Mouse (Mus musculus) forelimb bud, embryonic 11.5 days (tissue): ENCODE measurements at regions not wholly inside any gene's neighbourhood (a gene's known extent, or its start where the extent isn't known, plus 50 kb on each side); places are given as distances from the start of the nearest gene placed in this dataset.

Experiments used
- DNase-seq: peaks from one replicate; pipeline ENCODE4 v3.0.0-alpha.2; 2012; ENCODE audit warnings: low read depth, low spot score

DNA sequence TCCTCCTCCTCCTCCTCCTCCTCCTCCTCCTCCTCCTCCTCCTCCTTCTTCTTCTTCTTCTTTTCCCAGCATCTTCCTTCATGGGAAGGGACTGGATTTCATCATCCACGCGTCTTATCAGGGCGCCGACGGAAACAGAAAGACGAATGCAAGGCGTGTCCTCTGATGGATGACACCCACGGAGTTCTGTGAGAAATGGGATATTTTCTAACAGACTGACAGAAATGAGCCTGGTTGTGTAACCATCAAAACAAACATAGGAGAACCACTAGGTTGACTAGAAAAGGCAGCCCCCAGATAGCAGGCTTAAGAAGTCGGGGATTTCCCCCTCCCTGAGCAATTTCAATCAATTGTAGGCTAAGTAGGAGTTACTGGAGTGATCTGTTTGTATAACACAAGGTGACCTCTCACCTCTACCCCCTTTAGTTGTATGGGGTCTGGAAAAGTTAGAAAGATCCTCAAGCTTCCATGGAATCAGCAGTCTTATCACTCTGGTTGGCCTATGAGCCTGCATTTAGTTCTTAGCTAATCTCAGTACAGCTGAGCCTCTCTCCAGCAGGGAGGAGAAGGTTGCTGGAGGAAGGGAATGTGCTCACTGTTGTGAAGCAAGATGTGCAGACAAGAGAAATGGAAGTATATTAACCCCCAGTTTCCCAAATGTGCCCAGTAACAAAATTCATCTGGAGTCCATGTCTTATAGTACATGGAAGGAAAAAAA is 260.0 kb upstream of the Lyplal1 start:
- DNase-seq, result no peak

DNA sequence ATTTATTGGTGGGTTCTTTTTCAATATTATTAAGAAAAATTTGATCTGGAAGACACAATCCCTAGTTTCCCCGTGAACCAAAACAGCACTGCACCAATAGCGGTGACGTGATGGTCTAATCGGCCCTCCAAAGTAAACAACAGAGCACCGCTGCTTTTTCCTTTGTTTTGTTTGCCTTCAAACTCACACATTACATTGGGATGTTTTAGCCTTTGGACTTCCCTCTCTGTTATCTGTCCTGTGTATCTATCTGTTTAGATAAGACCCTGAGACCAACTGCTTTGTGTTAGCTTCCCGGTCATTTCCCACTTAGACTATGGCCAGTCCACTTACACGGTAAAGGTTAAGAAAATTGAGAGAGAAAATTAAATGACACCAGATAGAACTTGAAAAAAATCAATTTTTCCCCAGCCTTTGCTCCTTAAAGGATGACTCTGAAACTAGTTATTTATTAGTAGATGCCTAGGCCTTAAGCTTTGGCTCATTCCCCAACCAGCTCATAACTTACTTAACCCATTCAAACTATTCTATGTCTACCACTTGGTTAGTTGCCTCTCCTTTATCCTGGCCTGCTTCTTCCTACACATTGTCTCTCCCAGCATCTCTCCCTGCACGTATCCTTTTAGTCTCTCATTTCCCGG is 257.0 kb upstream of the Lyplal1 start:
- DNase-seq, result no peak

DNA sequence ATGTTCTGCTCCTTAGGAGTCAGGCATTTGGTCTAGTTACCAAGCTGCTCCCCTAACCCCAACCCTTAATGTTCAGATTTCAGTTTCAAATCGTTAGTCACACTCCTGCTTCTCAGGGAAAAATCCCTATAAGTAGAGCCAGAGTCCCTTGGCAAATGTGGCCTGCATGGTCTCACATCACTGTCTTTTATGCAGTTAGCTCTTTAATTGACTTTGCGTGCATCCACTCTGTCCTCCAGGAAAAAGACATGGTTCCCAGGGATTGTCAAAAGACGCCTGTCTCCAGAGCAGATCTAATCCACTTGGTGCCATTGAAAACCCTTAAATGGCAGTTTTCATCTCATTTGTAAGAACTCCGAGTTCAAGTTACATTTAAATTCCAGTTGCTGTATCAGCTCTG is 256.3 kb upstream of the Lyplal1 start:
- DNase-seq, result no peak

DNA sequence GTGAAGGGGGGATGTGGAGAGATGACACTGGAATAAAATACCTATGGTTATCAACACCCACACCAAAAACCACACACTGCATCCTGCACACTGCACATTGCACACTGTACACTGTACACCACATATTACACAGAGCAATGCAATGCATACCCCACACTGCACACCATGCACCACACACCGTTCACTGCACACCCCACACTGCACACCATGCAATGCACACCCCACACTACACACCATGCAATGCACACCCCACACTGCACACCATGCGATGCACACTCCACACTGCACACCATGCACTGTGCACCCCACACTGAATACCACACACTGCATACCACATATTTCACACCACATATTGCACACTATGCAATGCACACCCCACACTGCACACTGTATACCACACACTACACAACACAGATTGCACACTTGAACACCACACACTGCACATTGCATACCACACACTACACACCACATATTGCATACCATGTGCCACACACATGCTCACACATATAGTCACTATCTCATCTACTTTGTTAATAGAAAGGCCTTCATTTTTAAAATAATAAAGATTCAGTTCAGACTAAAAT is 255.8 kb upstream of the Lyplal1 start:
- no peak for DNase-seq

DNA sequence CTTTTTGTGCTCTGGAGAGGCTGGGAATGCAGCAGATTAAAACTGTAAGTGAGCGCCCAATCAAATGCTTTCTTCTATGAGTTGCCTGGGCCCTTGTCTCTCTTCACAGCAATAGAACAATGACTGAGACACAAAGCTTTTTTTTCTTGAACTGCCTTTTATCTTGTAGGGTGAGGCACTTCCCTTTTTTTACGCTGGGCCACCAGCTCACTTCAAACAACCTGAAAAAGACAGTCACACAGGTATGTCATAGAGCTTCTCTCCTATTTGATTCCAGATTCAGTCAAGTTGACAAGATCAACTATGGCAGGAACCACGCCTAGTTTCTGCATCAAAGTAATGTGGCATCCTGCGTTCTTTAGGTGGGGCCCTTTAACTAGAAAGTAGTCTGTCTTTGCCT is 246.2 kb upstream of the Lyplal1 start:
- DNase-seq, result no peak

DNA sequence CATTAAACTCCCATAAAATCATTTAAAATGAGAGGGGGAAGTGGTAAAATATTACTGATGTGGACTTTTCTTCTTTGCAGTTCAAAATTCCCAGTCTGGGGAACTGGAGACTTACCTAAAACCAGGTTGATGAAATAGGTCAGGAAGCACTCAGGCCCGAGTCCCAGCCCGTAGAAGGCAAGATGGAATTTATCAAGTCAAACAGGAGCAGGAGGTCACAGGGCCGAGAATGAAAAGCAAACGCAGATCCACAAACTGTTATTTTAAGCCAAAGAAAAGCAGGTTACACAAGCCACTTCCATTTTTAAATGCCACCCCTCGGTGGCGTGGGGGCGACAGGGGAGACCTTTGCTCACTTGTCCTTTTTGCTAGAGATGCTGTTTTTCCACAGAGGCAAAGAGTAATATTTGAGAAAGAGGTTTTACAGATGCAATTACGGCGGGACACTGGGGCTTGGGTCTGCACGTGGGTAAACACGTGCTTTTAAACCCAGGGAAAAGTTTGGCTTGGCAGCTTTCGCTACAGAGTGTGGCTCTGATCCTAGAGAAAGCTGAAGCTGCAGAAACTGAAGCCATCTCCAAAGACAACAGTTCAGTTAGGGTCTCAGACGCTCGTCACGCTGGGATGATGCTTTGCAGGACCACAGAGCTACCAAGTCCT is 241.0 kb upstream of the Lyplal1 start:
- DNase-seq, result peak; percentile 16

DNA sequence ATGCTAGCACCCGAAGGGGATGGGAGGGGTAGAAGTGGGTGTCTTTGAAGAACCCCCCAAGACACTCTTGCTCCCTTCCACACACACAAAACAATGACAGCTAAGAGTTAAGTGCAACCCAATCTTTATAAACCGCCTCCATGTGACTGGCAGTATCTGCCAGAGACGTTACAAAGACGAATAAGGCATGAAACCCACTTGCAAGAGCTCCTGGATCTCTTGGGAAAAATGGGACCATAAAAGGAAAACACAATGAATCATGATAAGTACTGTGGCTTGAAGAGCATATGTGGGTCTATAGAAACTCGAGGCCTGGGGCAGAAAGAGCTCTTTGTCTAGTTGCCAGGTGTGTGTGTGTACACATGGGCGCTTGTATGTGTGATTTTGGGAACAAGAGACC is 237.6 kb upstream of the Lyplal1 start:
- DNase-seq, result no peak

DNA sequence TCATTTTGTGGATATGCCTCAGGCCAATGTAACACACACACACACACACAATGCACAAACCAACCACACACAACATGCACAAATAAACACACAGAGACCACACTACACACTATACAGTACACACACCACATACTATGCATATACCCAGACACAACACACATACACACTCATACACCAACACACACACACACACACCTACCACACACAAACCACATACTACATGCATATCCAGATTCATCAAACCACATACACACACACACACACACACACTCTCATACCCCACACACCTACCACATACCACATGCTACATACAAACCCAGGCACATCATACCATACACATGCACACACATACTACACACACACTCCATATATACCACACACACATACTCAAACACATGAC is 237.0 kb upstream of the Lyplal1 start:
- no peak for DNase-seq

DNA sequence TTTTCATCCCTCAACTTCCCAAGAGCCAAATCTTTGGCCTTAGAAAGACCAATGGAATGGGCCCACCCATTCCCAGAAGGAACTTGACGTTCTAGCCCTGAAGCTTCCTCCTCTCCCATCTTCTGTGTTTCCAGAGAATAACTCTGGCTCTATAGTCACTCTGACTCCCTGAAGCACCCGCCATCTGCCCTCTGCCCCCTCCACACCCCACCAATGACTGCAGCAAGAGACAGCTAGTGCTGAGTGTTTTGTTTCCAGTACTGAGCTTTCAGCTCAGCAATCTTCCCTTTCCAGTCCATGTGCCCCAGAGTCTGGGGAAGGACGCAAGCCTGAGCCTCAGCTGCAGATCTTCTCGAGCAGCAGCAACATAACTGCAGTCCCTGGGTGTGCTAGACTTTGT is 233.3 kb upstream of the Lyplal1 start:
- DNase-seq, result no peak

DNA sequence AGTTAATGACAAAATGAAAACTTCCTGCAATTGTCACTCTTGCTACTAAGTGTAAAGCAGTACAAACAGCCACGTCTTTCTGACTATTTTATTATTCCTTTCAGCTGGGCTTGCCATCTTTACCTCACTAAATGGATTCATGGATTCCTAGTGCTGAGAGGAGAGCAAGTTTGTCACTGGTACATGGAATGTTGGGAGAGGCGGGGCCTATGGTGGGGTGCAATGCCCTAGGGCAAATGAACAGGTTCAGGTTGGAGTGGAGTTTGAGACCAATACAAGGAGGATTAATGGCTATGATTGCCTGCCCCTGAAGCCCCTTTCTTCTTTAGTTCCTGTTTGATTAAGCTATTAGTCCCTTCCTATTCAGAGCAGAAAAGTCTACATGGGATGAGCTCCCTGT is 232.9 kb upstream of the Lyplal1 start:
- no peak for DNase-seq

DNA sequence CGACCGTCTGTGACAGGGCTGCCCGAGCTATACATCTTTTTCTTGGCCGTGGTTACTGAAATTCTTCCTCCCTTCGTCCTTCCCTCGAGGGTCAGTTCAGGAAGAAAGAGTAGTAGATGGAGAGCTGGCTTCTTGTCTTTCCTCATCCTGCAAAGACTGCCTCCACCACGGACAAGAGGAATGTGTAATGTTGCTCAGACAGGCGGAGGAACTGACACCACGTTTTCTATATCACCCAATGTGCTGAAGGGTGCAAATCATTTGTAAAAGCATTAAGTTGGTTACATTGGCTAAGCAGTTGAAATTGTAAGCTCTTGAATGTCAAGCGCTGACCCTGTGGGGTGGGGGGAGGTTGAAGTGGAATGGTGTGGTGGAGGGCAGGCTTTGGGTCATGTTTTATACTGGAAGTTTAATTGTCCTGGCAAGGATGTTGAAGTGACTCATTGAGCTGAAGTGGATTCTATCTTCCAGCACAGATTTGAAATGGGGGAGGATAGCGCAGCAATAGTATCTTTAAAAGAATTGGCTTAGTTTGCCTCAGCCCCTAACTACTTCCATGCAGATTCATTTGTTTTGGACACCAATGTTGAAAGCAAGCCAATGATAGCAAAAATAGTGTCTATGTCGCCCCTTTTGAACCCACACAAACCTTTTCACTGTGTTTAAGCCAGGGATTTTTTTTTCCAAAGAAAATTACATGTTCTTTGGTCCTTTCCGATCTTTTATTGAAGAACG is 230.5 kb upstream of the Lyplal1 start:
- DNase-seq, result no peak

DNA sequence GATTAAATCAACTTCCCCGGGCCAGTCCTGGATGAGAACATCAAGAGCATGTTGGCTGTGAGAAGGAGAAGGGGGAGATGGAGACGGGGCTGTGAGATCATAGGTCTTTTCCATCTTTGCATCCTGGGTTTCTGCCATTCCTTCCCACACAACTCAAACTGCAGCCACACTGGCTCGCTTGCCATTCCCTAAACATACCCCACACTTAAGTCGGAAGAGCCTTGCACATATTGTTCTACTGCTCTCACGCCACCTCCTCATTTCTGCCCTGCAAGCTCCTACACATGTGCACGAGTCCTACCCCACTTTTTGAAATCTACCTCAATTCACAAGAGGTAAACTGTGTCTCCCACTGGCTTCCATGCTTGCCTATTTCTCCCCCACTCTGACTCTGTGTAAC is 228.3 kb upstream of the Lyplal1 start:
- DNase-seq, result no peak

DNA sequence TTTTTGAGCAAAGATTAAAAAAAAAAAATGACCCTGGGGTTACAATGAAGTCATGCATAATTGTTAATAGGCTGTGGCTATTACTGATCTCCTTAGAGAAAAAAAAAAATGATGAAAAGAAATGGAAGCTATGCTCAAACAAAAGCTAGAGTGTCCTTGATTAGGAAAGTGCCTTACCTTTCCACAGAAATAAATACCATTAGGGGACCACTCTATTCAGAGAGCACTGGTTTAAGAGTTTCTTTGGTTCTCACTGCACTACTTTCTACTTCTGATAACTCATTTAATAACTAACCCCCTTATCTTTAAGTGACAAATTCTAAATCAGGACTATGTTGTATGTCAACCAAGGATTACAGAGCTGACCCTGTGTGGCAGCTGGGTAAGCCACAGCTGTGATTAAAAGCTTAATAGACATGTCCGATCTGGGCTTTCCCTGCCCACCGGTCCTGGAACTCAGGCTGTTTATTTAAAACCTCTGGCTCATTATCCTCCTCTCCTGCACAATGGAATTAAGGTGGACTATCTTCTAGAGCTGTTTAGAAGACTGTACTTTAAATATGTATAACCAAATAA is 225.9 kb upstream of the Lyplal1 start:
- DNase-seq, result no peak

DNA sequence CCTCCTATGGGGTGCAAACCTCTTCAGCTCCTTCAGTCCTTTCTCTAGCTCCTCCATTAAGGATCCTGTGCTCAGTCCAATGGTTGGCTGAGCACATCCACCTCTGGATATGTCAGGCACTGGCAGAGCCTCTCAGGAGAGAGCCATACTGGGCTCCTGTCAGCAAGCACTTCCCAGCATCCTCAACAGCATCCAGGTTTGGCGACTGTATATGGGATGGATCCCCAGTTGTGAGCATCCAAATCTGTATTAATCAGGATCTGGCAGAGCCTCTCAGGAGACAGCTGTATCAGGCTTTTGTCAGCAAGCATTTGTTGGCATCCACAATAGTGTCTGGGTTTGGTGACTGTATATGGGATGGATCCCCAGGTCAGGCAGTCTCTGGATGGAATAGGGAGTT is 225.3 kb upstream of the Lyplal1 start:
- no peak for DNase-seq

DNA sequence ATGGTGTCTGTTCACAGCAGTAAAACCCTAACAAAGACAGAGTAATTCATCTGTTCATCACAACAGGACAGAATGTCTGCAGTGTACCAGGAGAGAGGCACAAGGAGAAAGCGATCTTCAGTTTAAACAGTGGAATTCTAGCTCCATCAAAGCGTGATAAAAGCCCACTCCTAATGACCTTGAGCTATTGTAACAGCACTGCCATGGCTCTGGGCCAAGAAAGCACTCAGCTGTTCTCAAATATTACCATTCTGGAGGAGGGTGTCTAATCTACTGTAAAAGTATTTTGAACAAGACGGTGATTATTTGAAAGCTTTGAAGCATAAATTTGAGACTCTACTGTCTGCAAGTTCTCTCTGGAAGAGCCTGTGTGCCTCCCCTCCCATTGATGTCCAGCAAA is 224.8 kb upstream of the Lyplal1 start:
- no peak for DNase-seq

DNA sequence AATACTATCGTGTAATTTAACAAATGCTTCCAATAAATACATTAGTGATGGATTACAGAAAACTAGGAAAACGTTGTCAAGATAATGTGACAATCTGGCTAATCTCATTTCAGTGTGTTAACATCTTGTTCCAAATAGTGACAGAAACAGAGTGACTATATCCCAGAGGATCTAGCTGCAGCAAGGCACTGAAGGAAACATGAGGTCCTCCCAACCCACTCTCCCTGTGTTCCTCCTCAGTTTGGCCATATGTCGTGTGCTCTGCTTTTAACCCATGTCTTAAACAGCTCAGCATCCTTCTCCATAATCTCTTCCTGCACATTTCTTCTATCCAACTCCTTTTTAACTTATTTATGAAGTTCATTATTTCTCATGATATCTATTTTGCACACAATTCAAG is 223.6 kb upstream of the Lyplal1 start:
- DNase-seq, result no peak

DNA sequence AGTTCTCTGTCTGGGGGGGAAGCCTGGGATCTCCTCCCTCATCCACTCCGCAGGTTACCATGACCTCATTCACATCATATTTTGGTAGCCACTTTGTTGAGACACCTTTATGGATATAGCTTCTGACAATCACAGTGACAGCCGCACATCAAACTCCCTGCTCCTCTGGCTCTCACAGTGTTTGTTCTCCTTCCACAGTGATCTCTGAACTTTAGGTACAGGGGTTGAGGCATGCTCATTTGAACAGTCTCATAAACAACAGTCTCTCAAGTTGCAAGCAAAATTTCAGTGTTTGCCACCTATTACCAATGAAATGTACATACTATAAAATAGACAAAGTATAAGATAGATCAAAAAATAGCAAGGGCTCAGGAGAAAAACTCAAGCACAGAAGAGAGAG is 200.2 kb upstream of the Lyplal1 start:
- no peak for DNase-seq

DNA sequence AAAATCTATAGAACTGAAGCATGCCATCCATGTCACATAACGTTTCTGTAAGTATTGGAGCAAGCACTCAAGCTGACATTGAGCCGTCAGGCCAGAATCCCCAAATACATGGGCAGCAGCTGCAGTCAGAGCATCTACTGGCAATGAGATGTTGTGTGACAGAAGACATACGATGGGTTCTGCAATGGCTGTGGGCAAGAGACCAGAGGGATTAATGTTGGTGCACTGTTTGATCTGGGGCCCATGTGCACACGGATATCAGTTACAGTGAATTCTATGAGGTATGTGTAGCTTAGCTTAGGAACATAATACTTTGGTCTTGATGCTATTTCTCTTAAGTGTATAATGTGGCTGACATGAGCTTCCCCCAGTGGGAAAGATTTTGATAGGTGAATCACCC is 197.1 kb upstream of the Lyplal1 start:
- DNase-seq, result no peak

DNA sequence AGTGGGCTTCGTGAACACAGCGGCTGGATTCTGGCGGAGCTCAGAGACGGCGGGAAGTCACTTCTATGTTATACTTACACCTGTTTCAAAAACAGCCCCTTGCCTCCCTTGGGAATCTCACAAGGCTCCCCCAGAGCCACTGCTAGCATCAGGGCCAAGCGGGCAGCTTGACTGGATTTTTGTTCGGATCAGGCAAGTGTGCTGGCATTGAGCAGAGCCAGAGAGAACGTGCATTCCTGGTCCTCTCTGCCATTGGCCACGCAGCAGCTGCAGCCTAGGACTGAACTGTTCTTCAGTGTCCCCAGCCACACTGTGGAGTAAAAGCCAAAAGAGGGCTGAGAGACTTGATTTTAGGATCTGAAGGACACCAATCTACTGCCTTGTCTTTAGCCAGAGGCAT is 195.6 kb upstream of the Lyplal1 start:
- no peak for DNase-seq

DNA sequence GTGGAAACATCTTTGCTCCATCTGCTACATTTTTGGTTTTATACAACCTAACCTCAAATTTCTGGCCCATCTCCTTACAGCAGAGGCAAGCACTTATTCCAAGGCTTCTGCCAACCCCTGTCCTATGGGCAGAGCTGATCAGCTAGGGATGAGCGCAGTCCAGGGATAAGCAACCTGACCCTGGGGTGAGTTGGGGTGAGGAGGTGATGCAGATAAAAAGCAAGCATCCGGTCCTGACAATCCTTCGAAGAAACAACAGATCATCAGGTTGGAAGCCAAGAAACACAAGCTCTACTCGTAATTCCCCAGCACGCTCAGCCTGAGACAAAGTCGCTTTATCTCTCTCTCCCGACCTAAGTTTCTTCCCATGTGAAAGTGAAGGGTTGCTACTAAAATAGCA is 194.9 kb upstream of the Lyplal1 start:
- DNase-seq, result no peak

DNA sequence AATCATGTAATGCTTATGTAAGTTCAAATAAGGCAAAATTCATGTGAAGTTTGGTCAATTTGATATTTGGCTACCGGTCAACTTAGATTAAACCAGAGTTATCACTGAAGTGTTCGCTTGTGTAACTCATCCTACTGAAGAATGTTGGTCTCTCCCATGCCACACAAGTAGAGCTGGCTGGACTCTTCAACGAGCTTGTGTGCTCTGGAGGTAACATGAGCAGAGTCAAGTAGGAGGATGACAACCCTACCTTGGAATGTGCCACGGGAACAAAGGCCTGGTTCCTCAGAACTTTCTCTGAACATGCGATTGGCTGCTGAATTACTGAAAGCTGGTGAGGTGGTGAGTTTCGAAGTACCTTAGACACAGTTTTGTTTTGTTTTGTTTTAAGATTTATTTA is 190.5 kb upstream of the Lyplal1 start:
- no peak for DNase-seq

DNA sequence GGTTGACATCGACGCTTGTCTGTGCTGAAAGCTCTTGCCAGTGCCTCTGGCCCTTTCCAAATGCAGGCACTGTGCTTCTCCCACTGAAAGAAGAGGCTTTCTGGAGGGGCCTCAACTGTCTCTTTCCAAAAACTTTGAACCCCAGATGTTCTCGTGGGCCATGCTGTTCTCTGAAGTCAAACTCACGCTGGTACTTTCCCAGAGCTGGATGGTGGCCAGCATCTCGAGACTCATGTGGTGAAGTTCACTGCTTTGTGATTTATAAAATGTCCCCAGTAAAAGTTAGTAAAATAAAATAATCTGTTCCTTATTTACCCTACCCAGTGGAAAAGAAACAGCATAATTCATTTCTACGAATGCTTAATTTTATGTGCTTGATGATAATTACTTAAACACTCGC is 180.4 kb upstream of the Lyplal1 start:
- DNase-seq, result no peak
